Mouse (Mus musculus): Measurements from ENCODE around the gene Epop.
"Not testable (repeated sequence)": the region's sequence is repeated elsewhere in the genome, so short reads cannot be mapped to it uniquely, and the experiment has no call there.

The Epop gene

DNA sequence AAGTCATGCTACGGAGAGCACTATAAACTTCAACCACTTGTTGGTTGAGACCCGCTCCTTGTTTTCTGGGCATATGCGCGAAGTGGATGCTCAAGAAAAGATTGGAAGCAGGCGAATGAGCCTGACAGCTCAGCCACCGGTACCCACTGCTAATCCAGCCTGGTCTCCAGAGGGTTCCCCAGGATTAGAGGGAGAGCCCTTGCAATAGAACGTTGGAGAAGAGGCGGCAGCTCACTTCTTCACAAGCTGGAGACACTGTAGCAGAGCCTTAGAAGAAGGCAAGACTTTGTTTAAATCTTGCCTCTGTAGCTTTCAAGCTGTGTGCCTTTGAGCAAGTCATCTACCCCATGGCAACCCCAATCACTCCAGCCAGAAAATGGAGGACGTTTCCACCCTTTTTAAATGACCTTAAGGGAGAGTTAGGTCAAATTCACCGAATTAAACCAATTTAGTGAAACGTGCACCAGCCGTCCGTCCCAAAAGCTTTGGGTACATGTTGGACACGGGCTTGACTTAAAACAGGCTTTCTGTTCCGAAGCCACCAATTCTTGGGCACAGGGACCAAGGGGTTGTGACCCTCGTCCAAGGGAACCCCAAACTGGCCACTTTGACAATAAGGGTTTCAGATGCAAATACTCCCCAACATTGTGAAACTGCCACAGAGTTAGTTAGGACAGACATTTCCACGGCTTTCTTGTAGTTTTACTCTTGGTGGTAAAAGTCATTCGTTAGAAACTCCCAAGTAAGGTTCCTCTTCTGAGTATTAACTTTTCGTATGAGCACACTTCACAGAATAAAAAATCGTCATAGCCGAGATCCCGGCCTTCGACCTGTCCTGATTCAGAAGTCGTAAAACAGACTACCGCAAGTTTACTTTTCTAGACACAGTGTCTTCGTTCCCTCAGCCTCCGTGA, 31.5 kb upstream of the Epop start:
- DNase-seq (ENCODE audit: extremely low read depth, insufficient read length, low spot score) = no peak

GRCm38 (mm10) chr11:97659990-97660714, 30.6 kb upstream of the Epop start:
- peak; percentile 84 for DNase-seq (ENCODE audit: extremely low read depth, insufficient read length, low spot score)

- DNase-seq (ENCODE audit: extremely low read depth, insufficient read length, low spot score) = no peak
These were observed 29.9 kb upstream of the Epop start for GRCm38 (mm10) chr11:97659267-97659989.

DNA sequence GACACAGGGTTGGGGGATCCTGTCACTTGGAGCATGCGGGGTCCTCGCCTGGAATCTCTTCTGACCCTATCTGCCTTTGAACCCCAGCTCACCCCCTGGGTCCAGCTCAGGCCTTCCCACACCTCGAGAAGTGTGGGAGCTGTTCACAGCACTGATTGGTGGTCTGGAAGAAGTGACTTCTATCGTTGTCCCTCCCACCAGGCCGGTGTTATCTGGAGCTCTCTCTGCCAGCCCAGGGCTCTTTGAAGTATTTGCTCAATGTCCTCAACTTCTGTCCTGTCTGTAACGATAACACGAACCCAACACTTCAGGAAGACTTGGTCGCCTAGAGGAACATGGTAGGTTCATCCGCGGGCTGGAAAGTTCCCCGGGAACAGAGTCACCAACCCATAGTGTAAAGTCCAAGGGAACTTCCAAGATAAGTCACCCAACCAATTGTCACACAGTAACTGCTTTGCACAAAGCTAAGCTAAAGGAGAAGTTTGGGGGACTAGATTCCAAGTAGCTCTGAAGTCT, 29.3 kb upstream of the Epop start:
- DNase-seq (ENCODE audit: extremely low read depth, insufficient read length, low spot score) = no peak

GRCm38 (mm10) chr11:97657967-97658366, 28.5 kb upstream of the Epop start:
- DNase-seq (ENCODE audit: extremely low read depth, insufficient read length, low spot score) = not testable (repeated sequence)

DNA sequence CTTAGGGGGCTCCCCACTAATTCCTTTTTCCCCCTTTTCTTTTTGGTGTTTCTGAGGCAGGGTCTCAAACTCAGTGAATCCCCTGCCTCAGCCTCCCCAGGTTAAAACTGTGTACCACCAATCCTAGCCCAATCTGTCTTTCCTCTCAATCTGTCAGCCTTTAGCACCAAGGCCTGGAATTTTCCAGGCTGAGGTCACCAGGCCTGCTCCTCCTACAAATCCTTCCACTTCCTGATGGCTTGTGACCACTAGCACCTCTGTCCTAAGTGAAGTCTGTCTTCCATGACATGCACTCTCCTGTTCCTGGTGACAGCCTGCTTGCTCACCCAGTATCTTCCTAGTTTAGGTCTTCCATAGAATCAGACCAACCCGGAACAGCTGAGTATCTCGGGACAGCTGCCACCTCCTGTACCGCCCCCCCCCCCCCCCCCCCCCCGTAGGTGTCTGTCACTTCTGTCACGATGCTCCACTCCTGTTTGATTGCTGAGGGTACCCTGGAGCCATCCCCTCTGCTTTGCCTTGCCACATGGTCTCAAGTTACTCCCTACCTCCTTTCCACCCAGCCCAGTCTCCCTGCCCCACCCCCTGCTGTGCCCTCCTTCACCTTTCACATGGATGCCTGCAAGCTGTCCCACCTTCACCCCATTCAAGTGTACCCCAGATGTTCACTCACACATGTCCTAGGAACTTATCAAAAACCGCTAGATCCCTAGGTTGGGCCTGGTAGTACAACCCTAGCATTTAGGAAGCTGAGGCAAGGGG, 27.9 kb upstream of the Epop start:
- DNase-seq (ENCODE audit: extremely low read depth, insufficient read length, low spot score) = no peak

DNA sequence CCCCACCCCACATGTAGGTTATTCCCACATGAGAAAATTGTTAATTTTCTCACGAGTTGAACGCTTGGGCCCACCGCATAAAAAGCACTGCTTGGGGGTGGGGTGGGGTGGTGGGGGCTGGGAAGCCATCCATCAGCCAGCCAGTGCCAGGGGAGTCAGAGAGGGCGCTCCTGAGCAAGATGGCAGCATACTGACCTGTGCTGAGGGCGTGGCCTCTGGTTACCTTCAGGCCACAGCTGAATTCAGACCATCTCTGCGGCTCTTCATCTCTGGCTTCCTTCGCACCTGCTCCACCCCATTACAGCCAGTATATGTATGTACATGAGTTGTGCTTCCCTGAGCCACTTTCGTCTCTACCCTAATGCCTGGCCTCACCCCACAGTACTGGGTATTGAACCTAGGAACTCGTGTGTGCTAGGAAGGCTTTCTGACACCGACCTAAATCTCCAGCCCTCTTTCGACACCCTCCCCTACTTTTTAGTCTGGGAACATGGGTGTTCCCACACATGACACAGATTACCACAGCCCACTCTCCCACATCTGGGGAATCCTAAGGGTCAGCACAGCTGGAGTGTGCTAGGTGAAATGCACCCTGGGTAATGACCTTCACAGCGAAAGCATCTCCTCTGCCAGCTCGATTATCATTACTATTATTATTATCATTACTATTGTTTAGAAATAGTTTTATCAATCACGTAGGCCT, 26.9 kb upstream of the Epop start:
- DNase-seq (ENCODE audit: extremely low read depth, insufficient read length, low spot score) = no peak

GRCm38 (mm10) chr11:97654210-97654609, 24.7 kb upstream of the Epop start:
- DNase-seq (ENCODE audit: extremely low read depth, insufficient read length, low spot score) = no peak

- DNase-seq (ENCODE audit: extremely low read depth, insufficient read length, low spot score) = not testable (repeated sequence)
These were observed 23.9 kb upstream of the Epop start for GRCm38 (mm10) chr11:97653376-97653775.

- DNase-seq (ENCODE audit: extremely low read depth, insufficient read length, low spot score) = peak; percentile 36
These were observed 20.8 kb upstream of the Epop start for GRCm38 (mm10) chr11:97650341-97650740.

DNA sequence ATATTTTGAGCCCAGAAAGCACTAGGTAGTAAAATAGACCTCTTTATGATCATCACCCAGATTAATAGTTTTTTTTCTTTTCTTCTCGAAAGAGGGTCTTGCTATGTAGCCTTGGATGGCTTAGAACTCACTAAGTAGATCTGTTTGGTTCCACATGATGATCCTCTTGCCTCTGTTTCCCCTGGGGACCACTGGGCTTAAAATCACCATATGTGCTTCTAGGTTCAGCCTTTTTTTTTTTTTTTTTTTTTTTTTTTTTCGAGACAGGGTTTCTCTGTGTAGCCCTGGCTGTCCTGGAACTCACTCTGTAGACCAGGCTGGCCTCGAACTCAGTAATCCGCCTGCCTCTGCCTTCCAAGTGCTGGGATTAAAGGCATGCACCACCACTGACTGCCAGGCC, 19.0 kb upstream of the Epop start:
- DNase-seq (ENCODE audit: extremely low read depth, insufficient read length, low spot score) = not testable (repeated sequence)

DNA sequence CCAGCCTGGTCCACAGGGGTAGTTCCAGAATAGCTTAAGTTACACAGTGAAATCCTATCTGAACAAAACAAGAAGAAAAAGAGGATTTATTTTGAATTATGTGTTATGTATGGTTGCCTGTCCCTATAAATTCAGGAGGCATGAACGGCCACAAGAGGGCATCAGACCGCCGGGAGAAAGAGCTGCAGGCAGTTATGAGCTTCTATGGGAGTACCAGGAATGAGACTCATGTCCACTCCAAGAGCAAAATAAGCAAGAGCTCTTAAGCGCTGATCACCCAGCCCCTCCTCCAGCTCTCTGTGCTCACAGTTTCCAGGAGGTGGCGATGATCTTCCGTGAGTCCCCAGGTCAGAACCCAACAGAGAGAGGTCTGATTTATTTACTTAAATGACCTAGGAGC, 15.3 kb upstream of the Epop start:
- DNase-seq (ENCODE audit: extremely low read depth, insufficient read length, low spot score) = no peak

- DNase-seq (ENCODE audit: extremely low read depth, insufficient read length, low spot score) = no peak
These were observed 14.0 kb upstream of the Epop start for GRCm38 (mm10) chr11:97643380-97644055.

DNA sequence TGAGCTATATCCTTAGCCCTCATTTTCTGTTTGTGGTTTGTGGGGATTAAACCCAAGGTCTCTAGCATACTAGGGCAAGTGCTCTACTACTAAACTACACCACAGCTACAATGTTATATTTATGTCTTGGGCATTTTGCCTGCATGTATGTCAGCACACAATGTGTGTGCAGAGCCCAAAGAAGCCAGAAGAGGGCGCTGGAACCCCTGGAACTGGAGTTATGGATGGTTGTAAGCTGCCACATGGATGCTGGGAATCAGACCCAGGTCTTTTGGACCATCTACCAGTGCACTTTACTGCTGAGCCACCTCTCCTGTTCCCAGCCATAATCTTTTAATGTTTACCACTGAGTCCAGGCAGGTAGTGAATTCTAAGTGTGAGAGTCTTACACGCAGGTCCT, 13.2 kb upstream of the Epop start:
- DNase-seq (ENCODE audit: extremely low read depth, insufficient read length, low spot score) = no peak

- DNase-seq (ENCODE audit: extremely low read depth, insufficient read length, low spot score) = no peak
These were observed 12.2 kb upstream of the Epop start for GRCm38 (mm10) chr11:97641668-97642067.

GRCm38 (mm10) chr11:97635468-97636019, 6.0 kb upstream of the Epop start:
- DNase-seq (ENCODE audit: extremely low read depth, insufficient read length, low spot score) = no peak

- not testable (repeated sequence) for DNase-seq (ENCODE audit: extremely low read depth, insufficient read length, low spot score)
These were observed 2.9 kb upstream of the Epop start for GRCm38 (mm10) chr11:97632440-97632839.

GRCm38 (mm10) chr11:97631938-97632337, 2.4 kb upstream of the Epop start:
- peak; percentile 68 for DNase-seq (ENCODE audit: extremely low read depth, insufficient read length, low spot score)

- DNase-seq (ENCODE audit: extremely low read depth, insufficient read length, low spot score) = no peak
These were observed 2.0 kb upstream of the Epop start for GRCm38 (mm10) chr11:97631500-97631899.

Data from 3134 (cell line).